Mouse (Mus musculus): ENCODE measurements around the gene Gm42372. TPM values are rescaled to one million over a fixed set of nuclear protein-coding genes. Genes with fewer than 3 reads are reported as not detected.
A peak's percentile ranks its signal among the peaks of the same experiment; 100 is the strongest.

The Gm42372 gene
- polyA plus RNA-seq, 2 experiments: 0.01 to 0.03 TPM

DNA sequence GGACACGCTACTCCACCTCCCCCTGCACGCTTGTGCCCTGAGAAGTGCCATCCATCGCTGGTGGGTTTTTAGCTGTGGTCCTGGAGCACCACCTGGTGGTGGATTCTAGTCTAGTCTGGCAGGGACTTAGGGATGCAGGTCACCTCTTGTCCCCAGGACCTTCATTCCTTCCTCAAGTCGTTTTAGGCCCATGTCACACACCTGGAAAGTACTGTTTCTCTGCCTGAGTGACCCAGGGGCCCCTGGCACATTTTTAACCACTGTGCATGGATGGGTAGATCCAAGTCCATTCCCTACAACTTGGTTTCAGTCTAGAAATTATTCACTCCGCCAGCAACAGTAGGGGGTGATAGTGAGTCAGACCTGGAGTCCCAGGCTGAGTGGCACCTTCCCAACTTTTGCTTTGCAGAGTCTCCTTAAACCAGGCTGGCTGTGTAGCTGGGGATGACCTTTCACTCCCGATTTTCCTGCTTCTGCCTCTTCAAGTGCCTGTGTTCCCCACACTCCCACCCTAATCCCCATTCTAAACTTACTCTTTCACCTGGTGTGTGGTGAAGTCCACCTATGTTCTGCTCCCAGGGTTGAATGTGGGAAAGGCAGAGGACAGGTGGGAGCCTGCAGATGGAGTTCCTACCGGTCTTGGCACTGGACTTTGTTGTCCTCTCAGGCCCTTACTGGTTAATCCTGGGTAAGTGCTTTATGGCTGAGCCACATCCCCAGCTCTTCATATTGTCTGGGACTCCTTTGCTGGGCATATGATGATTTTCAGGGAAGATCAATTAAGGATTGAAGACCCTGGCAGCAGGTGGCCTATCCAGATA lies 19.7 kb downstream of the Gm42372 start:
- ATAC-seq (ENCODE audit: insufficient read depth): peak; percentile 54
- no peak overlapping the region for H3K27ac ChIP-seq
- no peak overlapping the region for H3K4me2 ChIP-seq (ENCODE audit: low read depth)

DNA sequence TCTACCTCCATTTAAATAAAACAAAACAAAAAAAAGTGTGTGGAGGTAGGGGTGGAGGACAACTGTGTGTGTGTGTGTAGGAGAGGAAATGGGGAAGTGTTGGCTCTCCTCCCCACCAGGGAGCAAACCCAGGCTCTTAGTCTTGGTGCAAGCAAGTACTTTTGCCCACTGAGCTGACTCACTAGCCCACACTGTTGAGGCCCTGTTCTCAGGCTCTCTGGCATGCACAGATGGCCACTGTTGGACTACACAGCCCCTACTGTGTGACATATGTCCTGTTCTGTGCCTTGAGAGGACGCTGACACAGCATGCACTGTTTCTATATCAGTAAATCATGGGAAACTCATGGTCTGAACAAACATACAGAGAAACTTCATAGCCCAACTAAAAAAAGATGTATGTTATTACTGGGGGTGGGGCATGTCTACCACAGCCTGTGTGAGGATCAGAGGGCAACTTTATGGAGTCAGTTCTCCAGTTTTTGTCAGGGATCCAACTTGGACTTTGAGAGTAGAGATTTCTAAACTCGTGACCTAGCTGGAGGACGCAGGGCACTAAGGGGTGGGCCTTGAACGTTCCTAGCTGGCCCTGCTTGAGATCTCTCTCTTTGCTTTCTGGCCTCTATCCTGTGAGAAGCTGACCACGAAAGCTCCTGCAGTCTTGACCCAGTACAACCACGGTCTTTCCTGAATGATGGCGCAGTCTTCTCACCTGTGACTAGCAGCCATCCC lies 20.5 kb downstream of the Gm42372 start:
- Histone ChIP-seq H3K4me3 (ENCODE audit: insufficient read depth in 1 of 2, low read depth in 2 of 2, low read length in 2 of 2) (no peak overlapping the region), H3K27me3 (ENCODE audit: control insufficient read depth, insufficient read depth, low read length) (no peaks in the 10 kb centered on the region), H3K4me2 (ENCODE audit: low read depth) (no peak overlapping the region), H3K27ac (peak overlapping the region; percentile 23; the same call in 1 of the 2 replicates), H3K9ac (replicated peaks) (no peak overlapping the region), H3K4me1 (replicated peaks; ENCODE audit: control insufficient read depth in 2 of 2, insufficient read depth in 2 of 2, low read length in 1 of 2) (peaks cover 5 to 10% of the 10 kb centered on the region in 2 experiments), H3K9me3 (ENCODE audit: control insufficient read depth, low read length) (no peaks in the 10 kb centered on the region), H3K36me3 (replicated peaks; ENCODE audit: control insufficient read depth, insufficient read depth, low read depth) (peaks cover 18% of the 10 kb centered on the region)
- DNase-seq (ENCODE audit: low read depth in 3 of 3, low spot score in 3 of 3) (no peak), ATAC-seq (ENCODE audit: insufficient read depth) (0 out of 2 replicates have a peak, but pooled peaks have one; percentile 4)
- TF ChIP-seq CTCF (IDR thresholded peaks at IDR 0.05; ENCODE audit: low read depth): no peak
- no peak for TF ChIP-seq EP300 (IDR thresholded peaks at IDR 0.05; ENCODE audit: low read depth)
- 62% methylated on average over 7 of the region's 7 CpGs for WGBS (ENCODE audit: insufficient replicate concordance)

More for the DNA sequence above, 19.7 kb downstream of the Gm42372 start:
- H3K27me3 ChIP-seq (ENCODE audit: control insufficient read depth, insufficient read depth, low read length): no peaks in the 10 kb centered on the region
- H3K9ac ChIP-seq (replicated peaks): no peak overlapping the region
- no peaks in the 10 kb centered on the region for H3K9me3 ChIP-seq (ENCODE audit: control insufficient read depth, low read length)
- no peak overlapping the region for H3K4me3 ChIP-seq (ENCODE audit: insufficient read depth in 1 of 2, low read depth in 2 of 2, low read length in 2 of 2)
- H3K4me1 ChIP-seq (replicated peaks; ENCODE audit: control insufficient read depth in 2 of 2, insufficient read depth in 2 of 2, low read length in 1 of 2): peaks cover 5 to 10% of the 10 kb centered on the region in 2 experiments
- WGBS (ENCODE audit: insufficient replicate concordance): 15% methylated on average over 7 of the region's 7 CpGs
- H3K36me3 ChIP-seq (replicated peaks; ENCODE audit: control insufficient read depth, insufficient read depth, low read depth): peaks cover 16% of the 10 kb centered on the region
- TF ChIP-seq CTCF (IDR thresholded peaks at IDR 0.05; ENCODE audit: low read depth) (peak; percentile 94), EP300 (IDR thresholded peaks at IDR 0.05; ENCODE audit: low read depth) (no peak)
- DNase-seq (ENCODE audit: low read depth in 3 of 3, low spot score in 3 of 3): peak; percentile 62 to 63 (median 63)

DNA sequence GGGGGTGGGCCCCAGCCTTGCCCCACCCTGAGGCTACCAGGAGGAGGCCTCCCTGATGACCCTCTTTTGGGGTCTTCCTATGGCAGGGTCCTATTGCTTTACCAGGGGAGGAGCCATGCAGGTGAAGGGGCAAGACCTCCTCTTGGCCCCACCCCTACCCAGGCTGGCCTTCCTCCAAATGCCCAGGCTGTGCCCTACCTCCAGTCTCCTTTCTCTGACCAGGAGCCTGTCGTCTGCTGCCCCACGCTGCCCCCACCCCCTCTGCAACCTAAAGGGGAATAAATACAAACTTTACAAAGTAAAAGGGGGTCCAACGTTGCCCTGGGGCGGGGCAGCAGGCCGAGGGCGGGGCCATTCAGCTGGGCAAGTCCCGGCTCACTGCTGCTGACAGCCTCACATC lies 21.8 kb downstream of the Gm42372 start:
- Histone ChIP-seq H3K4me1 (replicated peaks; ENCODE audit: control insufficient read depth in 2 of 2, insufficient read depth in 2 of 2, low read length in 1 of 2) (no peaks in the 10 kb centered on the region), H3K9ac (replicated peaks) (no peak overlapping the region), H3K36me3 (replicated peaks; ENCODE audit: control insufficient read depth, insufficient read depth, low read depth) (peaks cover 20% of the 10 kb centered on the region), H3K4me2 (ENCODE audit: low read depth) (no peak overlapping the region), H3K4me3 (ENCODE audit: insufficient read depth in 1 of 2, low read depth in 2 of 2, low read length in 2 of 2) (no peak overlapping the region), H3K27ac (no peak overlapping the region), H3K27me3 (ENCODE audit: control insufficient read depth, insufficient read depth, low read length) (no peaks in the 10 kb centered on the region), H3K9me3 (ENCODE audit: control insufficient read depth, low read length) (no peaks in the 10 kb centered on the region)
- DNase-seq (ENCODE audit: low read depth in 3 of 3, low spot score in 3 of 3): no peak
- 70% methylated on average over 7 of the region's 7 CpGs for WGBS (ENCODE audit: insufficient replicate concordance)
- TF ChIP-seq CTCF (IDR thresholded peaks at IDR 0.05; ENCODE audit: low read depth) (no peak), EP300 (IDR thresholded peaks at IDR 0.05; ENCODE audit: low read depth) (no peak)
- ATAC-seq (ENCODE audit: insufficient read depth): no peak

DNA sequence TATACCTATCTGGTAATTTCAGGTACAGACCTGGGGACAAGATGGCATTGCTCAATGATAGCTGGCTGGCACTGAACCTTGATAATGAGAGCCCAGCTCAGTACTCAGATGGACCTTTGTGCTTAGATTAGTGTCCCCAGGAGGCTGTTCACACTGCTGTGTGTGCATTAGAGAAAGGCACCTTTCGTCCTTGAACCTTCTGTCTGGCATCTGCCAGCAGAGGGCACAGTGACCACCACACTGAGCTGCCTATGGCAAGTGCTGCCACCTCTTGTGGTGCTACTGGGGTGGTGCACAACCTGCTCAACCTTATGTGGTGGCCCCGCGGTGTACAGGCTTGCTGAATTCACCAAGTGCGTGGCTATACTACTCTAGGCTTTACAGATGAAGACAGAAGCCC lies 24.4 kb downstream of the Gm42372 start:
- peaks cover 29% of the 10 kb centered on the region for H3K36me3 ChIP-seq (replicated peaks; ENCODE audit: control insufficient read depth, insufficient read depth, low read depth)
- DNase-seq (ENCODE audit: low read depth in 3 of 3, low spot score in 3 of 3): no peak
- TF ChIP-seq EP300 (IDR thresholded peaks at IDR 0.05; ENCODE audit: low read depth): no peak
- TF ChIP-seq CTCF (IDR thresholded peaks at IDR 0.05; ENCODE audit: low read depth): peak; percentile 86
- H3K9me3 ChIP-seq (ENCODE audit: control insufficient read depth, low read length): no peaks in the 10 kb centered on the region
- 75% methylated on average over 4 of the region's 4 CpGs for WGBS (ENCODE audit: insufficient replicate concordance)
- no peaks in the 10 kb centered on the region for H3K4me1 ChIP-seq (replicated peaks; ENCODE audit: control insufficient read depth in 2 of 2, insufficient read depth in 2 of 2, low read length in 1 of 2)
- no peak overlapping the region for H3K27ac ChIP-seq
- H3K9ac ChIP-seq (replicated peaks): no peak overlapping the region
- no peak overlapping the region for H3K4me2 ChIP-seq (ENCODE audit: low read depth)
- ATAC-seq (ENCODE audit: insufficient read depth): no peak
- H3K27me3 ChIP-seq (ENCODE audit: control insufficient read depth, insufficient read depth, low read length): no peaks in the 10 kb centered on the region
- no peak overlapping the region for H3K4me3 ChIP-seq (ENCODE audit: insufficient read depth in 1 of 2, low read depth in 2 of 2, low read length in 2 of 2)

Data from liver, embryonic 14.5 days (tissue).